Mouse (Mus musculus) midbrain, postnatal 0 days (tissue): ENCODE measurements around the gene Repin1. TPM values are rescaled to one million over a fixed set of nuclear protein-coding genes. Genes with fewer than 3 reads are reported as not detected.

Source experiments
- ATAC-seq: fragments of 200-750 bp; cut with Nextera tagmentation; 2 replicates; pipeline ENCODE4 v1.8.0; 2017; ENCODE audit warnings: moderate number of reproducible peaks, mild to moderate bottlenecking, moderate TSS enrichment, moderate library complexity; ENCODE audit not compliant: low FRiP score
- DNase-seq: peaks from one replicate; pipeline ENCODE4 v3.0.0-alpha.2; 2015; ENCODE audit warnings: low spot score
- H3K27ac ChIP-seq: fragments of 300-500 bp; sonication (generic); 2 replicates; pipeline ENCODE4 v1.5.1; 2014; ENCODE audit warnings: low read depth, mild to moderate bottlenecking, low read length, mixed read lengths
- H3K27me3 ChIP-seq: fragments of 300-500 bp; sonication (generic); 2 replicates; pipeline ENCODE4 v1.6.1; 2014; ENCODE audit warnings: low read length, control low read depth, mixed read lengths; ENCODE audit not compliant: insufficient read depth
- H3K36me3 ChIP-seq: fragments of 300-500 bp; sonication (generic); 2 replicates; pipeline ENCODE4 v1.6.1; 2014; ENCODE audit warnings: low read length, control low read depth, mixed read lengths; ENCODE audit not compliant: insufficient read depth
- H3K4me1 ChIP-seq: fragments of 300-500 bp; sonication (generic); 2 replicates; pipeline ENCODE4 v1.6.1; 2014; ENCODE audit warnings: mild to moderate bottlenecking, control low read depth, antibody characterized with exemption, low read length, mixed read lengths; ENCODE audit not compliant: insufficient read depth
- H3K4me2 ChIP-seq: fragments of 300-500 bp; sonication (generic); 2 replicates; pipeline ENCODE4 v1.6.1; 2014; ENCODE audit warnings: low read depth, mild to moderate bottlenecking, low read length, mixed read lengths; ENCODE audit not compliant: poor library complexity, severe bottlenecking
- H3K4me3 ChIP-seq: fragments of 300-500 bp; sonication (generic); 2 replicates; pipeline ENCODE4 v1.5.1; 2014; ENCODE audit warnings: low read depth, mild to moderate bottlenecking, low read length, moderate library complexity
- H3K9ac ChIP-seq: fragments of 300-500 bp; sonication (generic); replicated peaks from 2 replicates; pipeline ENCODE4 v1.6.1; 2014; ENCODE audit warnings: mild to moderate bottlenecking, low read length, moderate library complexity, mixed read lengths; ENCODE audit not compliant: poor library complexity, severe bottlenecking
- H3K9me3 ChIP-seq: fragments of 300-500 bp; sonication (generic); 2 replicates; pipeline ENCODE4 v1.6.1; 2016; ENCODE audit warnings: low read length, control low read depth
- CTCF ChIP-seq: IDR thresholded peaks from 2 replicates; pipeline ENCODE4 v1.5.1; 2016; ENCODE audit warnings: antibody characterized with exemption, mild to moderate bottlenecking
- WGBS: fragments of 180-500 bp; shearing (Covaris S2); extraction: QIAGEN DNeasy Blood & Tissue Kit; methylation state at CpG from one replicate; pipeline ENCODE4 v1.1.7; 2014; 5-methylcytosine and 5-hydroxymethylcytosine counted together
- polyA plus RNA-seq: library from polyadenylated mRNA; unstranded; fragments of >200 nt; fragmentation: Nextera tagmentation; extraction: Ambion mirVana; gene quantifications from 2 replicates; pipeline ENCODE4 v1.2.1, GENCODE M21; 2015
- total RNA-seq: library from RNA; depleted of rRNA; stranded (reverse); fragments of >200 nt; gene quantifications from 2 replicates; pipeline ENCODE4 v1.2.3, GENCODE M21; 2014

Repin1 gene
- total and polyA plus RNA-seq, 2 experiments from 2014 or later, result 42.8 to 91.5 TPM

- no peak overlapping the region for H3K27ac ChIP-seq
- WGBS, result 65% methylated on average over 6 of the region's 6 CpGs
- no peak for TF ChIP-seq CTCF
These were observed 44.3 kb downstream of the Repin1 start for GRCm38 (mm10) chr6:48637811-48638500.

GRCm38 (mm10) chr6:48638553-48638952 is 44.9 kb downstream of the Repin1 start:
- WGBS, result 70% methylated on average over 2 of the region's 2 CpGs
- no peaks in the 10 kb centered on the region for H3K36me3 ChIP-seq
- no peak overlapping the region for H3K4me3 ChIP-seq
- no peak for TF ChIP-seq CTCF
- ATAC-seq, result no peak
- H3K9me3 ChIP-seq, result no peaks in the 10 kb centered on the region
- no peaks in the 10 kb centered on the region for H3K4me1 ChIP-seq
- H3K9ac ChIP-seq, result no peak overlapping the region
- H3K4me2 ChIP-seq, result no peak overlapping the region
- no peak overlapping the region for H3K27ac ChIP-seq
- DNase-seq, result no peak
- no peaks in the 10 kb centered on the region for H3K27me3 ChIP-seq

More at GRCm38 (mm10) chr6:48637811-48638500, 44.3 kb downstream of the Repin1 start:
- H3K4me1 ChIP-seq, result no peaks in the 10 kb centered on the region
- DNase-seq (no peak), ATAC-seq (no peak)
- no peaks in the 10 kb centered on the region for H3K9me3 ChIP-seq
- no peaks in the 10 kb centered on the region for H3K36me3 ChIP-seq
- H3K27me3 ChIP-seq, result no peaks in the 10 kb centered on the region
- no peak overlapping the region for H3K9ac ChIP-seq
- no peak overlapping the region for H3K4me2 ChIP-seq
- H3K4me3 ChIP-seq, result no peak overlapping the region

GRCm38 (mm10) chr6:48641391-48641790 is 47.7 kb downstream of the Repin1 start:
- WGBS, result 72% methylated on average over 6 of the region's 6 CpGs
- Histone ChIP-seq H3K9me3 (no peaks in the 10 kb centered on the region), H3K4me1 (no peaks in the 10 kb centered on the region), H3K9ac (no peak overlapping the region), H3K4me2 (no peak overlapping the region), H3K27ac (no peak overlapping the region), H3K27me3 (peaks cover 5% of the 10 kb centered on the region; the same call in 1 of the 2 replicates), H3K4me3 (no peak overlapping the region), H3K36me3 (no peaks in the 10 kb centered on the region)
- ATAC-seq (no peak), DNase-seq (no peak)
- TF ChIP-seq CTCF, result no peak

- no peak overlapping the region for H3K4me2 ChIP-seq
- peaks cover 5% of the 10 kb centered on the region; the same call in 1 of the 2 replicates for H3K27me3 ChIP-seq
- no peak overlapping the region for H3K27ac ChIP-seq
- H3K4me3 ChIP-seq, result no peak overlapping the region
- H3K9me3 ChIP-seq, result no peaks in the 10 kb centered on the region
- DNase-seq (peak; percentile 89), ATAC-seq (no peak)
- peak; percentile 81 for TF ChIP-seq CTCF
- H3K9ac ChIP-seq, result no peak overlapping the region
- H3K36me3 ChIP-seq, result no peaks in the 10 kb centered on the region
- no peaks in the 10 kb centered on the region for H3K4me1 ChIP-seq
- 20% methylated on average over 4 of the region's 4 CpGs for WGBS
These were observed 49.1 kb downstream of the Repin1 start for GRCm38 (mm10) chr6:48642764-48643292.

GRCm38 (mm10) chr6:48645660-48646308 is 52.1 kb downstream of the Repin1 start:
- H3K36me3 ChIP-seq, result no peaks in the 10 kb centered on the region
- 12% methylated on average over 12 of the region's 12 CpGs for WGBS
- no peaks in the 10 kb centered on the region for H3K4me1 ChIP-seq
- DNase-seq, result peak; percentile 81
- no peak overlapping the region for H3K4me3 ChIP-seq
- TF ChIP-seq CTCF, result peak; percentile 90
- peaks cover 5% of the 10 kb centered on the region; the same call in 1 of the 2 replicates for H3K27me3 ChIP-seq
- H3K4me2 ChIP-seq, result no peak overlapping the region
- no peak overlapping the region for H3K9ac ChIP-seq
- H3K9me3 ChIP-seq, result no peaks in the 10 kb centered on the region
- no peak overlapping the region for H3K27ac ChIP-seq
- peak; percentile 7; the same call in 1 of the 2 replicates for ATAC-seq

GRCm38 (mm10) chr6:48646309-48646690 is 52.6 kb downstream of the Repin1 start:
- DNase-seq (no peak), ATAC-seq (no peak)
- no peak overlapping the region for H3K9ac ChIP-seq
- H3K4me3 ChIP-seq, result no peak overlapping the region
- H3K27me3 ChIP-seq, result peaks cover 5% of the 10 kb centered on the region; the same call in 1 of the 2 replicates
- no peaks in the 10 kb centered on the region for H3K4me1 ChIP-seq
- H3K9me3 ChIP-seq, result no peaks in the 10 kb centered on the region
- no peak overlapping the region for H3K27ac ChIP-seq
- 81% methylated on average over 4 of the region's 4 CpGs for WGBS
- H3K36me3 ChIP-seq, result no peaks in the 10 kb centered on the region
- H3K4me2 ChIP-seq, result no peak overlapping the region
- TF ChIP-seq CTCF, result no peak
